Mouse (Mus musculus): ENCODE results near the gene Trp53tg5. TPM values are rescaled to one million over a fixed set of nuclear protein-coding genes. Genes with fewer than 3 reads are reported as not detected.

Trp53tg5 gene
- not detected in 2 replicates for polyA plus RNA-seq (2011; ENCODE audit: insufficient read length, low read depth, missing spikeins)

- Histone ChIP-seq H3K27ac (ENCODE audit: insufficient read depth, low read length) (no peak within 1 kb of the TSS), H3K4me1 (ENCODE audit: control insufficient read depth, insufficient read depth, low read length) (0 out of 2 replicates have a peak, but pooled peaks cover 5% of the 10 kb centered on the region), H3K4me3 (ENCODE audit: insufficient read depth, low read length) (no peak within 1 kb of the TSS)
- TF ChIP-seq CTCF (IDR thresholded peaks at IDR 0.05; ENCODE audit: borderline replicate concordance, insufficient read depth, low read length), result no peak
- no peak for TF ChIP-seq POLR2A (IDR thresholded peaks at IDR 0.05; ENCODE audit: low read depth, low read length)
Measured at GRCm38 (mm10) chr2:164473624-164474023, at the start of gene Trp53tg5. Gene Trp53tg5, minus strand, starts transcription at chr2:164473724.

- no peak overlapping the region for H3K4me3 ChIP-seq (ENCODE audit: insufficient read depth, low read length)
- H3K27ac ChIP-seq (ENCODE audit: insufficient read depth, low read length), result peak overlapping the region; percentile 59
- H3K4me1 ChIP-seq (ENCODE audit: control insufficient read depth, insufficient read depth, low read length), result peaks cover 21% of the 10 kb centered on the region
- TF ChIP-seq CTCF (IDR thresholded peaks at IDR 0.05; ENCODE audit: borderline replicate concordance, insufficient read depth, low read length), result no peak
- TF ChIP-seq POLR2A (IDR thresholded peaks at IDR 0.05; ENCODE audit: low read depth, low read length), result no peak
Measured at GRCm38 (mm10) chr2:164522280-164522679, 48.8 kb upstream of the Trp53tg5 start.

GRCm38 (mm10) chr2:164521841-164522240 lies 48.3 kb upstream of the Trp53tg5 start:
- peaks cover 21% of the 10 kb centered on the region for H3K4me1 ChIP-seq (ENCODE audit: control insufficient read depth, insufficient read depth, low read length)
- H3K27ac ChIP-seq (ENCODE audit: insufficient read depth, low read length), result peak overlapping the region; percentile 70
- no peak for TF ChIP-seq CTCF (IDR thresholded peaks at IDR 0.05; ENCODE audit: borderline replicate concordance, insufficient read depth, low read length)
- TF ChIP-seq POLR2A (IDR thresholded peaks at IDR 0.05; ENCODE audit: low read depth, low read length), result no peak
- H3K4me3 ChIP-seq (ENCODE audit: insufficient read depth, low read length), result no peak overlapping the region

- TF ChIP-seq CTCF (IDR thresholded peaks at IDR 0.05; ENCODE audit: borderline replicate concordance, insufficient read depth, low read length) (peak; percentile 91), POLR2A (IDR thresholded peaks at IDR 0.05; ENCODE audit: low read depth, low read length) (no peak)
- no peak overlapping the region for H3K27ac ChIP-seq (ENCODE audit: insufficient read depth, low read length)
Measured at GRCm38 (mm10) chr2:164520782-164521181, 47.3 kb upstream of the Trp53tg5 start.

GRCm38 (mm10) chr2:164519171-164519526 lies 45.6 kb upstream of the Trp53tg5 start:
- TF ChIP-seq POLR2A (IDR thresholded peaks at IDR 0.05; ENCODE audit: low read depth, low read length) (no peak), CTCF (IDR thresholded peaks at IDR 0.05; ENCODE audit: borderline replicate concordance, insufficient read depth, low read length) (no peak)
- Histone ChIP-seq H3K4me1 (ENCODE audit: control insufficient read depth, insufficient read depth, low read length) (peaks cover 21% of the 10 kb centered on the region), H3K4me3 (ENCODE audit: insufficient read depth, low read length) (no peak overlapping the region), H3K27ac (ENCODE audit: insufficient read depth, low read length) (peak overlapping the region; percentile 51)

More at GRCm38 (mm10) chr2:164520782-164521181, 47.3 kb upstream of the Trp53tg5 start:
- no peak overlapping the region for H3K4me3 ChIP-seq (ENCODE audit: insufficient read depth, low read length)
- peaks cover 21% of the 10 kb centered on the region for H3K4me1 ChIP-seq (ENCODE audit: control insufficient read depth, insufficient read depth, low read length)

- Histone ChIP-seq H3K4me1 (ENCODE audit: control insufficient read depth, insufficient read depth, low read length) (peaks cover 21% of the 10 kb centered on the region), H3K4me3 (ENCODE audit: insufficient read depth, low read length) (no peak overlapping the region), H3K27ac (ENCODE audit: insufficient read depth, low read length) (peak overlapping the region; percentile 51)
- no peak for TF ChIP-seq CTCF (IDR thresholded peaks at IDR 0.05; ENCODE audit: borderline replicate concordance, insufficient read depth, low read length)
- no peak for TF ChIP-seq POLR2A (IDR thresholded peaks at IDR 0.05; ENCODE audit: low read depth, low read length)
Measured at GRCm38 (mm10) chr2:164518266-164519170, 45.0 kb upstream of the Trp53tg5 start.

- TF ChIP-seq POLR2A (IDR thresholded peaks at IDR 0.05; ENCODE audit: low read depth, low read length), result no peak
- TF ChIP-seq CTCF (IDR thresholded peaks at IDR 0.05; ENCODE audit: borderline replicate concordance, insufficient read depth, low read length), result peak; percentile 36; the same call in 1 of the 2 replicates
- peak overlapping the region; percentile 15; the same call in 1 of the 2 replicates for H3K27ac ChIP-seq (ENCODE audit: insufficient read depth, low read length)
- no peak overlapping the region for H3K4me3 ChIP-seq (ENCODE audit: insufficient read depth, low read length)
- peaks cover 21% of the 10 kb centered on the region for H3K4me1 ChIP-seq (ENCODE audit: control insufficient read depth, insufficient read depth, low read length)
Measured at GRCm38 (mm10) chr2:164517485-164518221, 44.1 kb upstream of the Trp53tg5 start.

- H3K4me3 ChIP-seq (ENCODE audit: insufficient read depth, low read length), result no peak overlapping the region
- peaks cover 18% of the 10 kb centered on the region; the same call in 1 of the 2 replicates for H3K4me1 ChIP-seq (ENCODE audit: control insufficient read depth, insufficient read depth, low read length)
- TF ChIP-seq CTCF (IDR thresholded peaks at IDR 0.05; ENCODE audit: borderline replicate concordance, insufficient read depth, low read length) (no peak), POLR2A (IDR thresholded peaks at IDR 0.05; ENCODE audit: low read depth, low read length) (no peak)
- H3K27ac ChIP-seq (ENCODE audit: insufficient read depth, low read length), result no peak overlapping the region
Measured at GRCm38 (mm10) chr2:164516592-164516991, 43.1 kb upstream of the Trp53tg5 start.

- Histone ChIP-seq H3K27ac (ENCODE audit: insufficient read depth, low read length) (no peak overlapping the region), H3K4me3 (ENCODE audit: insufficient read depth, low read length) (no peak overlapping the region), H3K4me1 (ENCODE audit: control insufficient read depth, insufficient read depth, low read length) (peaks cover 15% of the 10 kb centered on the region; the same call in 1 of the 2 replicates)
- TF ChIP-seq CTCF (IDR thresholded peaks at IDR 0.05; ENCODE audit: borderline replicate concordance, insufficient read depth, low read length) (no peak), POLR2A (IDR thresholded peaks at IDR 0.05; ENCODE audit: low read depth, low read length) (no peak)
Measured at GRCm38 (mm10) chr2:164515897-164516296, 42.4 kb upstream of the Trp53tg5 start.

Data from embryonic fibroblast, embryonic 13.5 days (primary cell).